13 mouse cellular contexts compared by ENCODE assay signal in genomic region chr11:113458582-113459210, GRCm38 (mm10).
DNase-seq lines count a peak whose midpoint lies in the region; ATAC-seq and TF ChIP-seq lines count a peak whose summit lies in the region.
"Had no signal": no experiment of that assay in that cellular context is flagged by ENCODE, and none has a peak within 500 bp of the region (broad histone marks: within the 10 kb centered on the region; RNA-seq: fewer than 3 reads in every experiment).

No protein-coding gene starts in this region.

- H3K4me1 ChIP-seq in liver, embryonic 11.5 days (replicated peaks; ENCODE audit: control insufficient read depth, insufficient read depth, low read length), result no peaks in the 10 kb centered on the region
- no peaks in the 10 kb centered on the region for H3K4me1 ChIP-seq in cortical plate, adult 2 months (ENCODE audit: control insufficient read depth, insufficient read depth, low read length)

- H3K27me3 ChIP-seq in liver, embryonic 11.5 days (replicated peaks; ENCODE audit: control insufficient read depth, insufficient read depth, low read length), result no peaks in the 10 kb centered on the region
- H3K27me3 ChIP-seq: hindbrain, embryonic 12.5 days; limb, embryonic 15.5 days had no signal

- 63% methylated on average over 15 of the region's 15 CpGs for WGBS in liver, embryonic 11.5 days

- 0 out of 2 replicates have a peak, but pooled peaks have one; percentile 16 for TF ChIP-seq CTCF in cortical plate, adult 2 months (IDR thresholded peaks at IDR 0.05; ENCODE audit: extremely low read depth, insufficient read depth, low read length)

- H3K9ac ChIP-seq in liver, embryonic 11.5 days (ENCODE audit: low read depth, low read length), result no peak overlapping the region
- H3K9ac ChIP-seq: hindbrain, embryonic 12.5 days; limb, embryonic 15.5 days had no signal

- no peaks in the 10 kb centered on the region for H3K36me3 ChIP-seq in liver, embryonic 11.5 days (ENCODE audit: control insufficient read depth, insufficient read depth, low read length)
- H3K36me3 ChIP-seq: embryonic facial prominence, embryonic 10.5 days; limb, embryonic 15.5 days had no signal

- no peak for TF ChIP-seq POLR2A in cortical plate, adult 2 months (IDR thresholded peaks at IDR 0.05; ENCODE audit: extremely low read depth, insufficient read depth, low read length)

- no peak for ATAC-seq in liver, embryonic 11.5 days (replicated peaks; ENCODE audit: low FRiP score)

- no peak overlapping the region for H3K4me2 ChIP-seq in liver, embryonic 11.5 days
- H3K4me2 ChIP-seq: hindbrain, embryonic 12.5 days; limb, embryonic 15.5 days had no signal

- DNase-seq in embryo, embryonic 10 days (ENCODE audit: low spot score), result peak; percentile 49
- no peak for DNase-seq in embryo, embryonic 10.5 days (ENCODE audit: low spot score)
- DNase-seq in liver, result peak; percentile 22
- DNase-seq in liver, embryonic 11.5 days (ENCODE audit: low spot score), result no peak
- peak; percentile 59 for DNase-seq in testis, postnatal 10 days (ENCODE audit: low spot score)
- DNase-seq in adrenal gland, postnatal 36 days, result no peak
- no peak for DNase-seq in layer of hippocampus, adult 9-11 months
- DNase-seq: gastrocnemius, postnatal 14 days; right cerebral cortex, postnatal 4 days had no signal

- no peak overlapping the region for H3K4me3 ChIP-seq in liver, embryonic 11.5 days (ENCODE audit: low read depth, low read length)
- H3K4me3 ChIP-seq in cortical plate, adult 2 months (ENCODE audit: insufficient read depth, low read length), result no peak overlapping the region
- H3K4me3 ChIP-seq: embryonic facial prominence, embryonic 10.5 days; hindbrain, embryonic 12.5 days; limb, embryonic 15.5 days had no signal

- no peak overlapping the region for H3K27ac ChIP-seq in liver, embryonic 11.5 days (ENCODE audit: low read depth, low read length)
- H3K27ac ChIP-seq in cortical plate, adult 2 months (ENCODE audit: insufficient read depth, low read length), result no peak overlapping the region
- H3K27ac ChIP-seq: embryonic facial prominence, embryonic 10.5 days; hindbrain, embryonic 12.5 days; limb, embryonic 15.5 days had no signal

- 0 out of 2 replicates have a peak, but pooled peaks cover 2% of the 10 kb centered on the region for H3K9me3 ChIP-seq in liver, embryonic 11.5 days (ENCODE audit: control insufficient read depth, low read length)
- H3K9me3 ChIP-seq: limb, embryonic 15.5 days had no signal

Comparison
In these comparisons a context has a peak if more than half of its experiments do, and no peak if none do; other contexts are left out.
1. DNase-seq: peak in embryo, embryonic 10 days (single experiment), liver (single experiment) and testis, postnatal 10 days (single experiment); none in embryo, embryonic 10.5 days (single experiment), liver, embryonic 11.5 days (single experiment), adrenal gland, postnatal 36 days (0 of 2) and layer of hippocampus, adult 9-11 months (single experiment).